Mouse (Mus musculus) T-cell, adult 2 months (primary cell): ENCODE data around the gene Ilf2.
A peak's percentile ranks its signal among the peaks of the same experiment; 100 is the strongest.

Experiments
- DNase-seq: peaks from one replicate; pipeline ENCODE4 v3.0.0; 2022; ENCODE audit warnings: low spot score

The Ilf2 gene

GRCm38 (mm10) chr3:90509747-90510123, 33.8 kb downstream of the Ilf2 start:
- DNase-seq, result no peak

GRCm38 (mm10) chr3:90512276-90512675, 36.4 kb downstream of the Ilf2 start:
- no peak for DNase-seq

- no peak for DNase-seq
Observed at GRCm38 (mm10) chr3:90512948-90513642, 37.2 kb downstream of the Ilf2 start.

GRCm38 (mm10) chr3:90513796-90514590, 38.1 kb downstream of the Ilf2 start, which contains the start of the genes S100a1 and S100a13:
Gene S100a1, minus strand, starts transcription at chr3:90514392.
Gene S100a13, plus strand, starts transcription at chr3:90514435.
- peak; percentile 4 for DNase-seq

- DNase-seq, result peak; percentile 46
Observed at GRCm38 (mm10) chr3:90514691-90515090, 38.8 kb downstream of the Ilf2 start.

- DNase-seq, result no peak
Observed at GRCm38 (mm10) chr3:90515242-90515641, 39.3 kb downstream of the Ilf2 start.

- DNase-seq, result no peak
Observed at GRCm38 (mm10) chr3:90515789-90516188, 39.9 kb downstream of the Ilf2 start.

- no peak for DNase-seq
Observed at GRCm38 (mm10) chr3:90517711-90518110, 41.8 kb downstream of the Ilf2 start.

GRCm38 (mm10) chr3:90525421-90525820, 49.5 kb downstream of the Ilf2 start:
- DNase-seq, result peak; percentile 23

- DNase-seq, result no peak
Observed at GRCm38 (mm10) chr3:90526076-90526475, 50.1 kb downstream of the Ilf2 start.

GRCm38 (mm10) chr3:90526580-90526979, 50.7 kb downstream of the Ilf2 start, which contains the start of gene S100a14:
Gene S100a14, plus strand, starts transcription at chr3:90526856.
- no peak for DNase-seq

- no peak for DNase-seq
Observed at GRCm38 (mm10) chr3:90527291-90527873, 51.5 kb downstream of the Ilf2 start.

- DNase-seq, result no peak
Observed at GRCm38 (mm10) chr3:90531713-90532112, 55.8 kb downstream of the Ilf2 start.

GRCm38 (mm10) chr3:90535446-90535845, 59.5 kb downstream of the Ilf2 start:
- no peak for DNase-seq

- no peak for DNase-seq
Observed at GRCm38 (mm10) chr3:90537141-90537904, 61.4 kb downstream of the Ilf2 start, which contains the start of gene S100a16. Gene S100a16, plus strand, starts transcription at chr3:90537254.

GRCm38 (mm10) chr3:90537905-90538296, 62.0 kb downstream of the Ilf2 start:
- no peak for DNase-seq
